Mouse (Mus musculus): ENCODE data around the gene Dlg4. TPM values are rescaled to one million over a fixed set of nuclear protein-coding genes. Genes with fewer than 3 reads are reported as not detected.

The Dlg4 gene
- polyA plus RNA-seq, 1 experiment from 2014 or later, result 14.4 TPM

- Histone ChIP-seq H3K27me3 (no peaks in the 10 kb centered on the region), H3K4me3 (replicated peaks) (peak overlapping the region; percentile 95), H3K9ac (peak overlapping the region; percentile 97), H3K9me3 (replicated peaks) (no peaks in the 10 kb centered on the region), H3K36me3 (peaks cover 42% of the 10 kb centered on the region), H3K27ac (replicated peaks) (peak overlapping the region; percentile 99), H3K4me2 (replicated peaks) (peak overlapping the region; percentile 53), H3K4me1 (peaks cover 52% of the 10 kb centered on the region)
- WGBS, result 1% methylated on average over 34 of the region's 44 CpGs
- ATAC-seq (ENCODE audit: insufficient number of reproducible peaks, low FRiP score, low TSS enrichment, low read depth), result peak; percentile 36
Measured at GRCm38 (mm10) chr11:69997070-69997509, 19.7 kb upstream of the Dlg4 start.

- no peaks in the 10 kb centered on the region for H3K27me3 ChIP-seq
- H3K9me3 ChIP-seq (replicated peaks), result no peaks in the 10 kb centered on the region
- no peak overlapping the region for H3K27ac ChIP-seq (replicated peaks)
- H3K4me1 ChIP-seq, result peaks cover 59% of the 10 kb centered on the region
- no peak overlapping the region for H3K4me2 ChIP-seq (replicated peaks)
- peaks cover 34% of the 10 kb centered on the region for H3K36me3 ChIP-seq
- no peak overlapping the region for H3K9ac ChIP-seq
- 0 out of 2 replicates have a peak overlapping the region, but pooled peaks have one; percentile 2 for H3K4me3 ChIP-seq (replicated peaks)
- WGBS, result 88% methylated on average over 27 of the region's 27 CpGs
- no peak for ATAC-seq (ENCODE audit: insufficient number of reproducible peaks, low FRiP score, low TSS enrichment, low read depth)
Measured at GRCm38 (mm10) chr11:69998567-69999491, 17.9 kb upstream of the Dlg4 start.

GRCm38 (mm10) chr11:69999666-70000065 is 17.1 kb upstream of the Dlg4 start:
- Histone ChIP-seq H3K4me2 (replicated peaks) (peak overlapping the region; percentile 69; the same call in 1 of the 2 replicates), H3K4me3 (replicated peaks) (peak overlapping the region; percentile 83), H3K27ac (replicated peaks) (peak overlapping the region; percentile 98), H3K4me1 (peaks cover 55% of the 10 kb centered on the region), H3K27me3 (no peaks in the 10 kb centered on the region), H3K9me3 (replicated peaks) (no peaks in the 10 kb centered on the region), H3K36me3 (peaks cover 26% of the 10 kb centered on the region), H3K9ac (no peak overlapping the region)
- no peak for ATAC-seq (ENCODE audit: insufficient number of reproducible peaks, low FRiP score, low TSS enrichment, low read depth)
- WGBS, result 82% methylated on average over 8 of the region's 8 CpGs

- no peaks in the 10 kb centered on the region for H3K27me3 ChIP-seq
- H3K9me3 ChIP-seq (replicated peaks), result no peaks in the 10 kb centered on the region
- H3K4me3 ChIP-seq (replicated peaks), result peak within 1 kb of the TSS; percentile 83
- H3K9ac ChIP-seq, result peak within 1 kb of the TSS; percentile 90
- H3K36me3 ChIP-seq, result peaks cover 31% of the 10 kb centered on the region
- WGBS, result under 1% methylated on average over 48 of the region's 48 CpGs
- peak within 1 kb of the TSS; percentile 98 for H3K27ac ChIP-seq (replicated peaks)
- peak; percentile 64 for ATAC-seq (ENCODE audit: insufficient number of reproducible peaks, low FRiP score, low TSS enrichment, low read depth)
- H3K4me1 ChIP-seq, result peaks cover 53% of the 10 kb centered on the region
- H3K4me2 ChIP-seq (replicated peaks), result peak within 1 kb of the TSS; percentile 69
Measured at GRCm38 (mm10) chr11:70000396-70000898, 16.3 kb upstream of the Dlg4 start, which contains the start of gene Dvl2. Gene Dvl2 (plus strand): TSS chr11:70000595.

GRCm38 (mm10) chr11:70001159-70001558 is 15.6 kb upstream of the Dlg4 start:
- Histone ChIP-seq H3K4me2 (replicated peaks) (peak overlapping the region; percentile 69), H3K4me1 (peaks cover 53% of the 10 kb centered on the region), H3K4me3 (replicated peaks) (peak overlapping the region; percentile 83), H3K9me3 (replicated peaks) (no peaks in the 10 kb centered on the region), H3K36me3 (peaks cover 39% of the 10 kb centered on the region), H3K9ac (peak overlapping the region; percentile 90), H3K27me3 (no peaks in the 10 kb centered on the region), H3K27ac (replicated peaks) (peak overlapping the region; percentile 98)
- ATAC-seq (ENCODE audit: insufficient number of reproducible peaks, low FRiP score, low TSS enrichment, low read depth), result no peak
- 8% methylated on average over 8 of the region's 8 CpGs for WGBS

- Histone ChIP-seq H3K27ac (replicated peaks) (no peak overlapping the region), H3K4me2 (replicated peaks) (peak overlapping the region; percentile 69), H3K27me3 (no peaks in the 10 kb centered on the region), H3K36me3 (peaks cover 46% of the 10 kb centered on the region), H3K9me3 (replicated peaks) (no peaks in the 10 kb centered on the region), H3K9ac (no peak overlapping the region), H3K4me1 (peaks cover 53% of the 10 kb centered on the region), H3K4me3 (replicated peaks) (peak overlapping the region; percentile 83)
- no peak for ATAC-seq (ENCODE audit: insufficient number of reproducible peaks, low FRiP score, low TSS enrichment, low read depth)
Measured at GRCm38 (mm10) chr11:70001865-70002264, 14.9 kb upstream of the Dlg4 start.

GRCm38 (mm10) chr11:70002471-70002870 is 14.3 kb upstream of the Dlg4 start:
- no peaks in the 10 kb centered on the region for H3K9me3 ChIP-seq (replicated peaks)
- peak overlapping the region; percentile 69 for H3K4me2 ChIP-seq (replicated peaks)
- H3K27ac ChIP-seq (replicated peaks), result no peak overlapping the region
- H3K27me3 ChIP-seq, result no peaks in the 10 kb centered on the region
- peaks cover 50% of the 10 kb centered on the region for H3K4me1 ChIP-seq
- WGBS, result 81% methylated on average over 2 of the region's 2 CpGs
- peaks cover 52% of the 10 kb centered on the region for H3K36me3 ChIP-seq
- H3K4me3 ChIP-seq (replicated peaks), result peak overlapping the region; percentile 83; the same call in 1 of the 2 replicates
- H3K9ac ChIP-seq, result no peak overlapping the region
- ATAC-seq (ENCODE audit: insufficient number of reproducible peaks, low FRiP score, low TSS enrichment, low read depth), result no peak

- peaks cover 58% of the 10 kb centered on the region for H3K36me3 ChIP-seq
- ATAC-seq (ENCODE audit: insufficient number of reproducible peaks, low FRiP score, low TSS enrichment, low read depth), result no peak
- WGBS, result 42% methylated on average over 5 of the region's 5 CpGs
Measured at GRCm38 (mm10) chr11:70005521-70005920, 11.2 kb upstream of the Dlg4 start.

GRCm38 (mm10) chr11:70010033-70010432 is 6.7 kb upstream of the Dlg4 start:
- Histone ChIP-seq H3K27me3 (no peaks in the 10 kb centered on the region), H3K27ac (replicated peaks) (no peak overlapping the region), H3K4me1 (peaks cover 15% of the 10 kb centered on the region), H3K9ac (no peak overlapping the region), H3K4me3 (replicated peaks) (no peak overlapping the region), H3K36me3 (peaks cover 89% of the 10 kb centered on the region), H3K9me3 (replicated peaks) (no peaks in the 10 kb centered on the region), H3K4me2 (replicated peaks) (no peak overlapping the region)
- 93% methylated on average over 6 of the region's 6 CpGs for WGBS
- ATAC-seq (ENCODE audit: insufficient number of reproducible peaks, low FRiP score, low TSS enrichment, low read depth), result no peak

More at GRCm38 (mm10) chr11:70005521-70005920, 11.2 kb upstream of the Dlg4 start:
- Histone ChIP-seq H3K4me1 (peaks cover 27% of the 10 kb centered on the region), H3K27ac (replicated peaks) (no peak overlapping the region), H3K4me3 (replicated peaks) (no peak overlapping the region), H3K27me3 (no peaks in the 10 kb centered on the region), H3K4me2 (replicated peaks) (no peak overlapping the region), H3K9ac (no peak overlapping the region), H3K9me3 (replicated peaks) (no peaks in the 10 kb centered on the region)

GRCm38 (mm10) chr11:70010548-70010947 is 6.2 kb upstream of the Dlg4 start:
- H3K9ac ChIP-seq, result no peak overlapping the region
- H3K4me2 ChIP-seq (replicated peaks), result no peak overlapping the region
- no peaks in the 10 kb centered on the region for H3K9me3 ChIP-seq (replicated peaks)
- WGBS, result 84% methylated on average over 12 of the region's 12 CpGs
- no peak overlapping the region for H3K27ac ChIP-seq (replicated peaks)
- H3K4me1 ChIP-seq, result peaks cover 18% of the 10 kb centered on the region
- no peak overlapping the region for H3K4me3 ChIP-seq (replicated peaks)
- H3K36me3 ChIP-seq, result peaks cover 85% of the 10 kb centered on the region
- ATAC-seq (ENCODE audit: insufficient number of reproducible peaks, low FRiP score, low TSS enrichment, low read depth), result no peak
- no peaks in the 10 kb centered on the region for H3K27me3 ChIP-seq

GRCm38 (mm10) chr11:70010961-70011360 is 5.8 kb upstream of the Dlg4 start:
- Histone ChIP-seq H3K4me1 (peaks cover 21% of the 10 kb centered on the region), H3K9me3 (replicated peaks) (no peaks in the 10 kb centered on the region), H3K36me3 (peaks cover 81% of the 10 kb centered on the region), H3K27me3 (no peaks in the 10 kb centered on the region), H3K27ac (replicated peaks) (no peak overlapping the region), H3K9ac (no peak overlapping the region), H3K4me2 (replicated peaks) (no peak overlapping the region), H3K4me3 (replicated peaks) (no peak overlapping the region)
- ATAC-seq (ENCODE audit: insufficient number of reproducible peaks, low FRiP score, low TSS enrichment, low read depth), result no peak
- 90% methylated on average over 10 of the region's 10 CpGs for whole genome bisulfite sequencing
